Mouse (Mus musculus): ENCODE data around the gene Hrasls5.

GRCm38 (mm10) chr19:7605930-7606783, 6.2 kb upstream of the Hrasls5 start:
- TF ChIP-seq CTCF (IDR thresholded peaks at IDR 0.05; ENCODE audit: low read depth, low read length) (no peak), GATA1 (IDR thresholded peaks at IDR 0.05; ENCODE audit: borderline replicate concordance, low read length) (no peak)

All from G1E (cell line).